ENCODE assay signal across 10 mouse cellular contexts in the genomic region with DNA sequence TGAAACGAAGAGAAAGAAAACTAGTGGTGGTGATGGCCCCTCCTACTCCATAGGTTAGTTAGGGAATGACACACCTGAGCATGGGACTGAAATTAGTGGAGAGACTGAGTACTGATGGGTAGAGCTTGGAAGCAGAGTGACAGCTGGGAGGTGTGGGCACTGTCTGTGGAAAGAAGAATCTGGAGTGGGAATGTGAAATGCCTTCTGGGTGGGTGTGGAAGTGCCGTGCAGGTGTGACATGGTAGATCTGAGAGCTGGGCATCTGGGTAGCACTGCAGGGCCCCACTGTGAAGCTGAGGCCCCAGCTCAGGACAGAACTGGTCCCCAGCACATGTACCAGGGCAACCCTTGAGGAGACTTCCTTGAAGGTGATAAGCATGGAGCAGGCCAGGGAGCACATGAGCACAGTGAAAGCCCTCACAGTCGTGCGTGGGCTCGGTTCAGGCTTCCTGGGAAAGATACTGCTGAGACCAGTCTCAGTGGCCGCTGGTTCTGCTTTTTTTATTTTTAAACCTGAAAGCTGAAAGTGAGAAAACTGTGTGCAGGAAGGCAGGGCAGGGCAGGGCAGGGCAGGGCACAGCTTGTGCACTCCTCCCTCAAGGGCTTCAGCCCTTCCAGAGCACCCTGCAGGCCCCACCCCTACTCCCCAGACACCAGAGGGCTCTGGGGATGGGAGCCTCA. TPM values are rescaled to one million over a fixed set of nuclear protein-coding genes. Genes with fewer than 3 reads are reported as not detected.
A peak's percentile ranks its signal among the peaks of the same experiment; 100 is the strongest.
DNase-seq lines count a peak whose midpoint lies in the region; ATAC-seq lines count a peak whose summit lies in the region.
"Had no signal": no experiment of that assay in that cellular context is flagged by ENCODE, and none has a peak within 500 bp of the region (broad histone marks: within the 10 kb centered on the region; RNA-seq: fewer than 3 reads in every experiment).

No protein-coding gene starts in this region.

- DNase-seq in layer of hippocampus, adult 11-12 months (ENCODE audit: low spot score): peak; percentile 54
- DNase-seq in layer of hippocampus, adult 8-10 months (ENCODE audit: low spot score in 2 of 2): no peak
- DNase-seq in spleen, adult 12 weeks (ENCODE audit: low spot score): peak; percentile 16
- DNase-seq in thymus, postnatal 14 days: no peak
- no peak for DNase-seq in urinary bladder, postnatal 25 days (ENCODE audit: low spot score)
- no peak for DNase-seq in cerebellum, adult 11-12 months
- DNase-seq: kidney, postnatal 10 days; thymus, postnatal 4 days had no signal

- peaks cover 72% of the 10 kb centered on the region for H3K4me1 ChIP-seq in embryonic facial prominence, embryonic 12.5 days
- H3K4me1 ChIP-seq in limb, embryonic 13.5 days: peaks cover 80% of the 10 kb centered on the region

- no peak overlapping the region for H3K4me3 ChIP-seq in embryonic facial prominence, embryonic 12.5 days
- no peak overlapping the region for H3K4me3 ChIP-seq in limb, embryonic 13.5 days

- peak; percentile 76 for ATAC-seq in embryonic facial prominence, embryonic 12.5 days (ENCODE audit: insufficient number of reproducible peaks, insufficient read depth, low FRiP score, low TSS enrichment)
- no peak; the same call in 1 of the 2 replicates for ATAC-seq in limb, embryonic 13.5 days (ENCODE audit: low FRiP score, low read depth)

- 51% methylated on average over 6 of the region's 6 CpGs for WGBS in embryonic facial prominence, embryonic 12.5 days
- WGBS in limb, embryonic 13.5 days: 32% methylated on average over 6 of the region's 6 CpGs

- no peak overlapping the region for H3K9ac ChIP-seq in embryonic facial prominence, embryonic 12.5 days
- peak overlapping the region; percentile 48; the same call in 1 of the 2 replicates for H3K9ac ChIP-seq in limb, embryonic 13.5 days

- no peaks in the 10 kb centered on the region for H3K9me3 ChIP-seq in embryonic facial prominence, embryonic 12.5 days
- no peaks in the 10 kb centered on the region for H3K9me3 ChIP-seq in limb, embryonic 13.5 days

- H3K36me3 ChIP-seq in embryonic facial prominence, embryonic 12.5 days: peaks cover 48% of the 10 kb centered on the region
- H3K36me3 ChIP-seq in limb, embryonic 13.5 days: peaks cover 53% of the 10 kb centered on the region

- no peak overlapping the region for H3K4me2 ChIP-seq in embryonic facial prominence, embryonic 12.5 days (replicated peaks)
- peak overlapping the region; percentile 14 for H3K4me2 ChIP-seq in limb, embryonic 13.5 days (replicated peaks)

- H3K27me3 ChIP-seq in embryonic facial prominence, embryonic 12.5 days: no peaks in the 10 kb centered on the region
- H3K27me3 ChIP-seq in limb, embryonic 13.5 days: no peaks in the 10 kb centered on the region

- peak overlapping the region; percentile 98 for H3K27ac ChIP-seq in embryonic facial prominence, embryonic 12.5 days
- peak overlapping the region; percentile 98 for H3K27ac ChIP-seq in limb, embryonic 13.5 days

RNA-seq across cellular contexts. Expression of a gene that starts 51.7 kb away (rescaled TPM):
- total RNA-seq in layer of hippocampus, adult 8-10 months (2022): 10 to 100 TPM; 13.0 to 17.7 (median 16.4) TPM
- 15.0 and 17.0 TPM in 2 replicates for polyA plus RNA-seq in embryonic facial prominence, embryonic 12.5 days (2016; fragmentation: Nextera tagmentation; extraction: Ambion mirVana)
- polyA plus RNA-seq in limb, embryonic 13.5 days (2015; fragmentation: Nextera tagmentation; extraction: Ambion mirVana): 16.9 and 18.0 TPM in 2 replicates

RNA-seq across cellular contexts. Expression of a gene that starts 51.8 kb away (rescaled TPM):
- 10 to 100 TPM; 25.5 to 34.0 (median 30.5) TPM for total RNA-seq in layer of hippocampus, adult 8-10 months (2022)
- polyA plus RNA-seq in embryonic facial prominence, embryonic 12.5 days (2016; fragmentation: Nextera tagmentation; extraction: Ambion mirVana): 134 TPM in 2 replicates
- polyA plus RNA-seq in limb, embryonic 13.5 days (2015; fragmentation: Nextera tagmentation; extraction: Ambion mirVana): 120 and 124 TPM in 2 replicates

Comparison
In these comparisons a context has a peak if more than half of its experiments do, and no peak if none do; other contexts are left out.
1. DNase-seq: peak in layer of hippocampus, adult 11-12 months (single experiment) and spleen, adult 12 weeks (single experiment); none in layer of hippocampus, adult 8-10 months (0 of 2), thymus, postnatal 14 days (single experiment), urinary bladder, postnatal 25 days (single experiment) and cerebellum, adult 11-12 months (single experiment).